8 mouse cellular contexts compared by ENCODE assay signal in genomic region chr3:104817481-104817990, GRCm38 (mm10). TPM values are rescaled to one million over a fixed set of nuclear protein-coding genes. Genes with fewer than 3 reads are reported as not detected.
A peak's percentile ranks its signal among the peaks of the same experiment; 100 is the strongest.
DNase-seq lines count a peak whose midpoint lies in the region; ATAC-seq lines count a peak whose summit lies in the region.

No protein-coding gene starts in this region.

- no peaks in the 10 kb centered on the region for H3K36me3 ChIP-seq in hindbrain, embryonic 16.5 days (ENCODE audit: control insufficient read depth, insufficient read depth, low read length)

- no peaks in the 10 kb centered on the region for H3K27me3 ChIP-seq in hindbrain, embryonic 16.5 days (replicated peaks; ENCODE audit: control insufficient read depth, insufficient read depth, low read length)

- peak; percentile 87 for ATAC-seq in hindbrain, embryonic 16.5 days
- peak; percentile 42 for ATAC-seq in megakaryocyte-erythroid progenitor cell, adult 5-6 weeks (replicated peaks; ENCODE audit: low FRiP score, low TSS enrichment, poor library complexity, severe bottlenecking)

- intact Hi-C loops in left cerebral cortex, postnatal 4 days (cut with DNase I): loop anchor here (2.0 kb wide), 1 partner anchor 33 kb away; no protein-coding TSS in a partner anchor

- DNase-seq in R1 (ENCODE audit: low read depth, low spot score): peak; percentile 54
- DNase-seq in cerebellum, postnatal 36 days: peak; percentile 19 to 27
- DNase-seq in gastrocnemius, adult 18-20 months (ENCODE audit: low spot score): peak; percentile 45
- DNase-seq in left cerebral cortex, postnatal 4 days: peak; percentile 47
- DNase-seq in right cerebral cortex, postnatal 25 days: peak; percentile 44
- no peak for DNase-seq in c-Kit-positive CD71-positive TER-119-positive erythroid progenitor cells, embryonic 14.5 days (ENCODE audit: low spot score)

- peak overlapping the region; percentile 98 for H3K4me2 ChIP-seq in hindbrain, embryonic 16.5 days (ENCODE audit: low read length)

- peak overlapping the region; percentile 89 for H3K9ac ChIP-seq in hindbrain, embryonic 16.5 days (ENCODE audit: low read depth, low read length)

- peak overlapping the region; percentile 74 for H3K27ac ChIP-seq in hindbrain, embryonic 16.5 days (ENCODE audit: low read depth, low read length)

- no peaks in the 10 kb centered on the region for H3K9me3 ChIP-seq in hindbrain, embryonic 16.5 days (ENCODE audit: control insufficient read depth, low read length)

- H3K4me1 ChIP-seq in hindbrain, embryonic 16.5 days (ENCODE audit: control insufficient read depth, insufficient read depth, low read depth, low read length): peaks cover 10% of the 10 kb centered on the region

- peak overlapping the region; percentile 89 for H3K4me3 ChIP-seq in hindbrain, embryonic 16.5 days (ENCODE audit: low read length)

- WGBS in hindbrain, embryonic 16.5 days: under 1% methylated on average over 44 of the region's 46 CpGs

RNA-seq across cellular contexts. Expression of gene Mov10, which starts 0.8 kb away (rescaled TPM):
- 1 to 10 TPM in 1 of 2 experiments, under 1 TPM in 1; 0.71 to 1.6 TPM for total RNA-seq in gastrocnemius, adult 18-20 months (2021)
- polyA plus RNA-seq in hindbrain, embryonic 16.5 days (2015; fragmentation: Nextera tagmentation; extraction: Ambion mirVana): 9.1 and 12.4 TPM in 2 replicates
- 10 to 100 TPM in 1 of 2 experiments, 1 to 10 TPM in 1; 9.2 to 11.0 TPM for total RNA-seq in left cerebral cortex, postnatal 4 days (2021)
- total RNA-seq in megakaryocyte-erythroid progenitor cell, adult 5-6 weeks (2014; fragmentation: Nextera tagmentation): 11.0 and 17.3 TPM in 2 replicates
- 1.9 and 3.1 TPM in 2 replicates for total RNA-seq in megakaryocyte-erythroid progenitor cell, adult 5-6 weeks (2017)

RNA-seq across cellular contexts. Expression of gene Rhoc, which starts 29.4 kb away (rescaled TPM):
- 10 to 100 TPM; 36.1 to 41.4 TPM for total RNA-seq in gastrocnemius, adult 18-20 months (2021)
- polyA plus RNA-seq in hindbrain, embryonic 16.5 days (2015; fragmentation: Nextera tagmentation; extraction: Ambion mirVana): 65.1 and 67.0 TPM in 2 replicates
- total RNA-seq in left cerebral cortex, postnatal 4 days (2021): 10 to 100 TPM; 42.1 to 43.3 TPM
- total RNA-seq in megakaryocyte-erythroid progenitor cell, adult 5-6 weeks (2014; fragmentation: Nextera tagmentation): 1.1 TPM in 1 of 2 replicates, not detected in the other
- total RNA-seq in megakaryocyte-erythroid progenitor cell, adult 5-6 weeks (2017): not detected in 2 replicates

RNA-seq across cellular contexts. Expression of gene Fam19a3, which starts 35.9 kb away (rescaled TPM):
- 1 to 10 TPM; 2.1 to 3.4 TPM for total RNA-seq in gastrocnemius, adult 18-20 months (2021)
- polyA plus RNA-seq in hindbrain, embryonic 16.5 days (2015; fragmentation: Nextera tagmentation; extraction: Ambion mirVana): 0.05 and 0.10 TPM in 2 replicates
- under 1 TPM in 1 of 2 experiments, not detected in 1; 0.14 TPM for total RNA-seq in left cerebral cortex, postnatal 4 days (2021)
- total RNA-seq in megakaryocyte-erythroid progenitor cell, adult 5-6 weeks (2014; fragmentation: Nextera tagmentation): not detected in 2 replicates
- total RNA-seq in megakaryocyte-erythroid progenitor cell, adult 5-6 weeks (2017): not detected in 2 replicates

RNA-seq across cellular contexts. Expression of gene Ppm1j, which starts 36.7 kb away (rescaled TPM):
- 10 to 100 TPM; 28.6 to 35.3 TPM for total RNA-seq in gastrocnemius, adult 18-20 months (2021)
- 0.89 and 2.5 TPM in 2 replicates for polyA plus RNA-seq in hindbrain, embryonic 16.5 days (2015; fragmentation: Nextera tagmentation; extraction: Ambion mirVana)
- 1 to 10 TPM; 1.0 to 2.2 TPM for total RNA-seq in left cerebral cortex, postnatal 4 days (2021)
- total RNA-seq in megakaryocyte-erythroid progenitor cell, adult 5-6 weeks (2014; fragmentation: Nextera tagmentation): not detected in 2 replicates
- not detected in 2 replicates for total RNA-seq in megakaryocyte-erythroid progenitor cell, adult 5-6 weeks (2017)

RNA-seq across cellular contexts. Expression of gene St7l, which starts 46.3 kb away (rescaled TPM):
- 10 to 100 TPM; 19.1 to 27.4 TPM for total RNA-seq in gastrocnemius, adult 18-20 months (2021)
- polyA plus RNA-seq in hindbrain, embryonic 16.5 days (2015; fragmentation: Nextera tagmentation; extraction: Ambion mirVana): 29.9 and 30.2 TPM in 2 replicates
- total RNA-seq in left cerebral cortex, postnatal 4 days (2021): 10 to 100 TPM; 37.4 to 40.9 TPM
- total RNA-seq in megakaryocyte-erythroid progenitor cell, adult 5-6 weeks (2014; fragmentation: Nextera tagmentation): 16.6 and 25.0 TPM in 2 replicates
- total RNA-seq in megakaryocyte-erythroid progenitor cell, adult 5-6 weeks (2017): 39.7 and 49.4 TPM in 2 replicates

Comparison
In these comparisons a context has a peak if more than half of its experiments do, and no peak if none do; other contexts are left out.
1. RNA of gene Rhoc, which starts 29.4 kb away (total RNA-seq): 42.1 to 43.3 TPM in left cerebral cortex, postnatal 4 days and 36.1 to 41.4 TPM in gastrocnemius, adult 18-20 months; 1.1 TPM in megakaryocyte-erythroid progenitor cell, adult 5-6 weeks; every median in the first group is over 10 times any median in the second.